Mouse (Mus musculus): Measurements from ENCODE around the gene Hist2h3c2.

DNA sequence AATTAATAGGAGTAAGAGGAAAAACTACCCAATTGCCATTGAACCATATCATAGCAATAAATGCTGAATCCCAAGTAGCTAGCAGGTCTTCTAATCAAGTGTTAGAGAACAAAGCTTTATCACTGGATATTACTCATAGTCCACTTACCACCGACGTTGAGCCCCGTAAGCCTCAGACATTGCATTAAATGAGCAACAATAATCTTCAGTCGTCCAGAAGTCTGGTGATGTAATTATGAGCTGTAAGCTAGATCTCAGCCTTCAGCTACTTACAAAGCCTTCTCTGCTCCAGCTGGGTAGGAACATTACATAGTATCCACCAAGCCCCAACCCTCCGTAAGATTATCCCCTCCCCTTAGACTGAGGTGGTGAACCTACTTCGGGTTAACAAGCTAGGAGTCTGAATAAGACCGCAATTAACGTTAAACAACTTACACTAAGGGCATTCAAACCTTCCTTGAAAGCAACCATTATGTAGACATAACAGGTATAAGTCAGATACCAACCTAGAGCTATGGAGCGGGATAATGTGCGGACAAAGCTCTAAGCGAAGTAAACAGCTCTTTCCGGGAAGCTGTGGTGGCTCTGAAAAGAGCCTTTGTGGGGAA lies 919 bp downstream of the Hist2h3c2 start:
- TF ChIP-seq CTCF (IDR thresholded peaks at IDR 0.05; ENCODE audit: low read depth): no peak
- TF ChIP-seq EP300 (IDR thresholded peaks at IDR 0.05; ENCODE audit: low read depth): no peak
